Mouse (Mus musculus): ENCODE measurements around the gene 4921517D22Rik. TPM values are rescaled to one million over a fixed set of nuclear protein-coding genes. Genes with fewer than 3 reads are reported as not detected.

The 4921517D22Rik gene
- total RNA-seq, 2 experiments from 2014 or later: not detected

DNA sequence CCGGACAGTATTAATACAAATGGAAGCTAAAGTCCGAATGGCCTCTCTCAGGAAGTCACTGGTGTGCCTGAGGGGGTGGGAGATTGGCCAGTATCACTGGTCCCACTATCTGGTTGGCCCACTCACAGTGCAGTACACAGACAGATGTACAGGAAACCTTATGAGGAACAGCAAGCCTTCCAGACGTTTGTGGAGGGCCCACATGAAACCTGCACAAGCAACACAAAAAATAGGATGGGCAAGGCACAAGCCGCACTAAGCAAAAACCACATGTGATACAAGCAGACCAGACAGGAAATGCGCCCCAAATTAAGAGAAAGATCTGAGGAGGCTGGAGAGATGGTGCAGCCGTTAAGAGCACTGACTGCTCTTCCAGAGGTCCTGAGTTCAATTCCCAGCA lies 21.7 kb downstream of the 4921517D22Rik start:
- Histone ChIP-seq H3K4me3 (no peak overlapping the region), H3K27ac (no peak overlapping the region)
- no peak for DNase-seq (ENCODE audit: extremely low spot score in 1 of 2, low spot score in 2 of 2)
- intact Hi-C loops (cut with DNase I): no loop called here
- TF ChIP-seq CTCF (IDR thresholded peaks at IDR 0.05): no peak

DNA sequence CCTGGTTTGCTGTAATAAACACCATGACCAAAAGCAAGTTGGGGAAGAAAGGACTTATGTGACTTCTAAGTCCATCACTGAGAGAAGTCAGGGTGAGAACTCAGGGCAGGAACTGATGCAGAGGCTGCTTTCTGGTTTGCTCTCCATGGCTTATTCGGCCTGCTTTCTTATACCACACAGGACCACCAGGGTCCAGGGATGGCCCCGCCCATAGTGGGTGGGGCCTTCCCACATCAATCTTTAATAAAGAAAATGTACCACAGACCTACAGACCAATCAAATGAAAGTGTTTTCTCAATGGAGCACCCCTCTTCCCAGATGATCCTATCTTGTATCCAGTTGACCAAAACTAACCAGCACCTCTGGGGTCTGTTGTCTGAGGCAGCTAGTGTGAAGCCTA lies 22.4 kb downstream of the 4921517D22Rik start:
- no peak for TF ChIP-seq CTCF (IDR thresholded peaks at IDR 0.05)
- intact Hi-C loops (cut with DNase I): no loop called here
- DNase-seq (ENCODE audit: extremely low spot score in 1 of 2, low spot score in 2 of 2): no peak
- no peak overlapping the region for H3K4me3 ChIP-seq
- no peak overlapping the region for H3K27ac ChIP-seq

GRCm38 (mm10) chr13:59669946-59670345 lies 24.0 kb downstream of the 4921517D22Rik start:
- DNase-seq (ENCODE audit: extremely low spot score in 1 of 2, low spot score in 2 of 2): no peak
- Histone ChIP-seq H3K4me3 (no peak overlapping the region), H3K27ac (peak overlapping the region; percentile 26; the same call in 1 of the 2 replicates)
- intact Hi-C loops (cut with DNase I): no loop called here
- TF ChIP-seq CTCF (IDR thresholded peaks at IDR 0.05): no peak

DNA sequence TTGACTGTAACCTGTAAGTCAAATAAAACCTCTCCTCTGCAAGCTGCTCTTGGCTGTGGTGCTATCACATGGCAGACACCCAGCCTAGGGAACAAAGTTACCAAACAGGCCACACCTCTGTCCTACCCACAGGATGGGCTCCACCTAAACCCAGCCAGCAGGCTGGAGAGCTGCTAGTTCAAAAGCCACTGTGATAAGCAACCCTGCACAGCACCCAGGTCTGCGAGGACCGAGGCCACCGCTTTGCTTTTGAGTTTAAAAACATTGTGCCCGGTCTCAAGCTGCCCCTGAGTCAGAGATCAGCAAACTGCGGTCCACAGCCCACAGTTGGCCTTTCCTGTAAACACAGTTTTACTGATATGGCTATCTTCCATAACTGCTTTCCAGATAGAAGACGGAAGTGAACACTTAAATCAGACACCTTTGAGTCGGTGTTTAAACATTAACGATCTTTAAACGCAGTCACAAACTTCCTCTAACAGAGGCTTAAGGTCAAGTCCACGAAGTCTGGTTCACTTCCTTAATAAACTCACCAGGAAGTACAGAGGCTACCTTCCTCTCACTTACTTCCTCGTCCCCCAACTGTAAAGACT lies 25.3 kb downstream of the 4921517D22Rik start:
- H3K4me3 ChIP-seq: no peak overlapping the region
- no peak for DNase-seq (ENCODE audit: extremely low spot score in 1 of 2, low spot score in 2 of 2)
- TF ChIP-seq CTCF (IDR thresholded peaks at IDR 0.05): no peak
- H3K27ac ChIP-seq: peak overlapping the region; percentile 45
- intact Hi-C loops (cut with DNase I): no loop called here

GRCm38 (mm10) chr13:59667763-59668162 lies 26.1 kb downstream of the 4921517D22Rik start:
- no peak for DNase-seq (ENCODE audit: extremely low spot score in 1 of 2, low spot score in 2 of 2)
- H3K27ac ChIP-seq: no peak overlapping the region; the same call in 1 of the 2 replicates
- TF ChIP-seq CTCF (IDR thresholded peaks at IDR 0.05): no peak
- H3K4me3 ChIP-seq: no peak overlapping the region
- intact Hi-C loops (cut with DNase I): no loop called here

DNA sequence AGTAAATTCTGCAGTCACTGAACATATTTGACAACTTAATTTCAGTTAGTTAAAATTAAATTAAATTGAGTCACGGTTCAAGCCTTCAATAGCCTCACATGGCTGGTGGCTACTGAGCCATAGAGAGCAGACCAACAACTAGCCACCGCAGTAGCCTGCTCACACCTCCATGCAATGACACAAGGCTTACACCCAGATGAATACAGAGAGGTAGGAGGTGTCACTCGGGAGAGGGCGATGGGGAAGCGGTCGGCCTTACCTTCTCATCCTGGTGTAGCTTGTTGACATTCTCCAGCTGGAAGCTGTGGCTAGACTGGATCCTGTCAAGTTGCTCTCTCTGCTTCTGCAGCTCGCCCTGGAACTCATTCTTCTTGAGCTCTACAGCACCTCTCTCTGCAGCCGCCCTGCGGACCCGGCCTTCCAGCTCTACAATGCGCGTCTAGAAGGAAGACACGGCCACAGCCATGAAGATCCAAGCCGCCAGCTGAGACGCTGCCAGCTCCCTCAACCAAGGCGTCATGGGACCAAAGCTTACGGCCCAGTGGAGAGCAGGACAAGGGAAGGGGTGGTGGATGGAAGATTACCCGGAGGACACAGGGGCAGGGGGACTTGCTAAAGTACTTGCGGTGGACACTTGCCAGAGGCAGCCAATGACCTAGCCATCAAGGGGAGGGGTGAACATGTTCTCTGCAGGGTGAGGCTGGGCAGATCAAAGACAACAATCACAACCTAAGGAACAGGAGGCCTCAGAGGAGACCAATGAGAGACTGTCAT lies 29.8 kb downstream of the 4921517D22Rik start:
- no peak for TF ChIP-seq CTCF (IDR thresholded peaks at IDR 0.05)

GRCm38 (mm10) chr13:59661966-59662365 lies 31.9 kb downstream of the 4921517D22Rik start:
- no peak for TF ChIP-seq CTCF (IDR thresholded peaks at IDR 0.05)
- Histone ChIP-seq H3K27ac (no peak overlapping the region), H3K4me3 (no peak overlapping the region)
- DNase-seq (ENCODE audit: extremely low spot score in 1 of 2, low spot score in 2 of 2): no peak
- intact Hi-C loops (cut with DNase I): no loop called here

More for the DNA sequence above, 29.8 kb downstream of the 4921517D22Rik start:
- intact Hi-C loops (cut with DNase I): no loop called here
- Histone ChIP-seq H3K4me3 (no peak overlapping the region), H3K27ac (no peak overlapping the region)
- DNase-seq (ENCODE audit: extremely low spot score in 1 of 2, low spot score in 2 of 2): no peak

GRCm38 (mm10) chr13:59661387-59661786 lies 32.5 kb downstream of the 4921517D22Rik start:
- Histone ChIP-seq H3K27ac (no peak overlapping the region), H3K4me3 (no peak overlapping the region)
- no peak for TF ChIP-seq CTCF (IDR thresholded peaks at IDR 0.05)
- intact Hi-C loops (cut with DNase I): no loop called here
- DNase-seq (ENCODE audit: extremely low spot score in 1 of 2, low spot score in 2 of 2): no peak

DNA sequence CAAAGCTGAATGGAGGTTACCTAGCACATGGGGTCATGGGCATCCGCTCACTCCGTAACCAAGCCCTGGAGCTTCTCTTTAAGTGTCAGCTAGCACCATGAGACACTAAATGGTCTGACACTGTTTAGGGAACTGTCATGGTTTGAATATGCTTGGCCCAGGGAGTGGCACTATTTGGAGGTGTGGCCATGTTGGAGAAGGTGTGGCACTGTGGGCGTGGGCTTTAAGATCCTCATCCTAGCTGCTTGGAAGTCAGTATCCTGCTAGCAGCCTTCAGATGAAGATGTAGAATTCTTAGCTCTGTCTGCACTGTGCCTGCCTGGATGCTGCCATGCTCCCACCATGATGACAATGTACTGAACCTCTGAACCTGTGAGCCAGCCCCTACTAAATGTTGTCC lies 33.5 kb downstream of the 4921517D22Rik start:
- TF ChIP-seq CTCF (IDR thresholded peaks at IDR 0.05): no peak
- DNase-seq (ENCODE audit: extremely low spot score in 1 of 2, low spot score in 2 of 2): no peak
- intact Hi-C loops (cut with DNase I): no loop called here
- Histone ChIP-seq H3K27ac (no peak overlapping the region), H3K4me3 (no peak overlapping the region)

GRCm38 (mm10) chr13:59657781-59658180 lies 36.1 kb downstream of the 4921517D22Rik start:
- intact Hi-C loops (cut with DNase I): no loop called here
- no peak overlapping the region for H3K27ac ChIP-seq

GRCm38 (mm10) chr13:59656975-59657388 lies 36.9 kb downstream of the 4921517D22Rik start:
- Histone ChIP-seq H3K27ac (peak overlapping the region; percentile 11; the same call in 1 of the 2 replicates), H3K4me3 (no peak overlapping the region)
- TF ChIP-seq CTCF (IDR thresholded peaks at IDR 0.05): no peak
- intact Hi-C loops (cut with DNase I): no loop called here
- no peak for DNase-seq (ENCODE audit: extremely low spot score in 1 of 2, low spot score in 2 of 2)

More at GRCm38 (mm10) chr13:59657781-59658180, 36.1 kb downstream of the 4921517D22Rik start:
- DNase-seq (ENCODE audit: extremely low spot score in 1 of 2, low spot score in 2 of 2): no peak
- no peak overlapping the region for H3K4me3 ChIP-seq
- TF ChIP-seq CTCF (IDR thresholded peaks at IDR 0.05): no peak

GRCm38 (mm10) chr13:59656316-59656832 lies 37.5 kb downstream of the 4921517D22Rik start:
- H3K27ac ChIP-seq: no peak overlapping the region
- no peak for DNase-seq (ENCODE audit: extremely low spot score in 1 of 2, low spot score in 2 of 2)
- no peak overlapping the region for H3K4me3 ChIP-seq
- intact Hi-C loops (cut with DNase I): no loop called here
- TF ChIP-seq CTCF (IDR thresholded peaks at IDR 0.05): no peak

Data from left cerebral cortex, adult 2 months (tissue).